Mouse (Mus musculus) cerebellum, adult 2 months (tissue): ENCODE data around the gene Zfp786.

Experiments
- CTCF ChIP-seq: fragments of 200-500 bp; IDR thresholded peaks from 2 replicates; pipeline ENCODE4 v1.5.1; 2011; ENCODE audit warnings: low read depth, mild to moderate bottlenecking, control low read depth, low read length, moderate library complexity, borderline replicate concordance; ENCODE audit not compliant: insufficient read depth
- POLR2A ChIP-seq: fragments of 200-500 bp; IDR thresholded peaks from 2 replicates; pipeline ENCODE4 v1.6.1; 2011; ENCODE audit warnings: low read length, control low read depth, borderline replicate concordance; ENCODE audit not compliant: insufficient read depth

DNA sequence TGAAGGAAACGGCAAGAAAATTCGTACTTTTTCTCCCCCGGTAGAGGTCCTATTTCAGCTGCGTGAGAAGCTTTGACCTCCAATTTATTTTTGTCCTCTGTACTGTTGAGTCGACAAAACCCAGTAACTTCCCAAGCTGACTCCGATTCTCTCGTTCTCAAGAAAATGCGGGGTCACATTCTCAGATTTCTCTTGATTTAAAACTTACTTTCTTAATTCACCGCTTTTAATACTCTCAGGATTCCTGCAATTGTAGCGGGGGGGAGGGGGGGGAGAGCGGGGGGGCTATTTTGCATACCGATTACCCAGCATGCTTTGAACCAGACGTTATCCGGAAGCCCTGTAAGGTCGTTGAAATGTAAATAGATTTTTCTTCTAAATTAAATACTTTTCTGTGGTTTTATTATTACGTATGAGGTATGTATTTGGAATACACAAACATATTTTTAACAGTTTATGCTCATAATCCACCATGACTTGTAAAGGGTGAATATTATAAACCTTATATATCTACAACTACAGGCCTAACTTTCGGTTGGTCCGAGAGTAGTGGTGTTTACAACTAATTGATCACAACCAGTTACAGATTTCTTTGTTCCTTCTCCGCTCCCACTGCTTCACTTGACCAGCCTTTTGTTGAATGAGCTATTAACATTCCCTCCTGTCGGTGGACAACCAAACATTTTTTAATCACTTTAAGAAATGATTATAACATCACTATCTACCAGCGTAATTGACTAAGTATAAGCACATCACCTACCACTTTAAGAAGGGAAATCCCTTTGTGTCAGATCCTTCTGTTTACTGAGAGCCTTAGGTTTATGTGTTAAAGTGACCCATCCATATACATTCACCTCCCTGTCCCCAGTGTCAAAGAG, 49.3 kb downstream of the Zfp786 start:
- TF ChIP-seq CTCF (no peak), POLR2A (no peak)
